Mouse (Mus musculus): ENCODE data around the gene Nhlrc4.

Nhlrc4 gene

DNA sequence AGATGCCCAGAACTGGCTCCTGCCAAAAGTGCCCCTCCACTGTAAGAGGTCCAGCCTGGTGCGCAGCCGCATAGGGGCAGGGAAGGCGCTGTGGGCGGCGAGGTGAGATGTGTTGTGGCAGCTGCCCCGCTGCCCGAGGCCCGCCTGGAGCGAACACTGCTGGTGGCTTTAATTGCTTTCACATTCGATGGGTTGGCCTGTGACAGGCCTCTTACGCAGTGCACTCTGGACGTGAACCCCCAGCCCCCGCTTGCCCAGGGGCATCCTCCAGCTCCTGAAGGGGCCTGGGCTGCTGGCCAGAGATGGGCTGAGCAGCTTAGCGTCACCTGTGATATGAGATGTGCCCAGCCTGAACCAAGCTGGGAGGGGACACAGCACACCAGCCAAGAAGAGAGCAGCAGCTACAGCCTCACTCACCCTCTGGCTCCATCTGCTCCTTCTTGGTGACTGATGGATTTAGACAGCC is 12.9 kb upstream of the Nhlrc4 start:
- no peak for DNase-seq

DNA sequence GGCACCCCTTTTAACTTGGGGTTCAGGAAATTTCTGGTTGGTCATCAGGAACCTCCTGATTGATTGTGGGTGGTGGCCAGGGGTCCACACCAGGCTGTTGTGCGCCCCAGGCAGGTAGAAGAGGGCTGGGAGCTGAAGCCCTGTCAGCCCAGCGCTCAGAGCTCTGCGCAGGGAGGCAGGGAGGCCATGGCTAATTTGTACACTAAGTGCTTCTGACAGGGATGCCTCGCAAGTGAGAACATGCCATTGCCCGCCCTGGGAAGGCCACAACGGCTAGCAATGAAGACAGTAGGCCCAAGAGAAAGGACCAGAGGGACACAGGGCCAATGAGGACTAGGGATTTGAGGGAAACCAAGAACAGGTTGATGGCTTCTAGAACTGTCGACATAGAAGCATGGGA is 11.9 kb upstream of the Nhlrc4 start:
- no peak for DNase-seq

DNA sequence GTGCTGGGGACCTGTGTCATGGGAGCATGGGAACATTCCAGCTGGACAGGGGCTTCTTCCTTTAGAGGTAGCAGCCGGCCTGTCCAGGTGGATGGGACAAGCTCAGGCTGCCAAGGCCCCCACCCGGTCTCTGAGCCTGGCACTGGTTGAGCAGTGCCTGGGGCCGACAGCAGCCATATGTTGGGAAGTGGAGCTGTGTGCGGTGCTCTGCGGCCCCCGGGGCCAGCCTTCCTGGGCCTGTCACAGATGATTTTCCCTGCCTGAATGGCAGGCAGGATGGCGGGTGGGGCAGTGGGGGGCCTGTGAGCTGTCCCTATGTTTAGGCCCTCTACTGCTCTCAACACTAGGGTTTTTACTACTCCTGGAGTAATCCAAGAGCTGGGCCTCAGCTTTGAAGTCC is 11.4 kb upstream of the Nhlrc4 start:
- DNase-seq: no peak

DNA sequence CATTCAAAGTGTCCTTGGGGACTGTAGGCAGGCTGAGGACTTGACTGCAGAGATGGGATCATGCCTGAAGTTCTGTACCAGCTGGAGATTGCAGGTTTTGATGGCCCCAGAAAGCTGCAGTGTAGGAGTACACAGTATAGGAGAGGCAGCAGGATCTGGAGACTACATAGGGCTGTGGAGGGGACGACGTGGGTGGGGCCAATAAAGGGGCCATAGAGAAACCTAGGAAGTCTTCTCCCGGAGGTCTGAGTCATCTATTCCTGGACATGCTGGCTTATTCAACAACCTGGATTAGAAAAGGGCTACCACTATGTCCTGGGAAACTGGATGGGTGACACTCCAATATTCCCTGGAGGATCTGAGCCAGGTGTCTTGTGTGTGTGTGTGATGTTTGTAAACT is 11.0 kb upstream of the Nhlrc4 start:
- no peak for DNase-seq

DNA sequence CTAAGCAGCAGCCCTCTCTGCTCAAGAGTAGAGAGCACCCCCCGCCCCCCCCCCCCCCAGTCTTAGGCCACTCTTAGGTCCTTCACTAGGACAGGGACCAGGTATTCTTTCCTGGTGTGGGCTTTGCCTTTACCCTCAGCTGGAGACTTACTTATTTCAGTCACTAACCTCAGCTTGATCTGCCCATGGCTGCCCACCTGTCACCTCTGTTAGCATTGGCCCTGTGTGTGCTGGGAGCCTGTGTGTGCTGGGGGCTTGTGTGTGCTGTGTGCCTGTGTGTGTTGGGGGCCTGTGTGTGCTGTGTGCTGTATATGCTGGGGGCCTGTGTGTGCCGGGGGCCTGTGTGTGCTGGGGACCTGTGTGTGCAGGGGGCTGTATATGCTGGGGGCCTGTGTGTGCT is 9.9 kb upstream of the Nhlrc4 start:
- DNase-seq: no peak

DNA sequence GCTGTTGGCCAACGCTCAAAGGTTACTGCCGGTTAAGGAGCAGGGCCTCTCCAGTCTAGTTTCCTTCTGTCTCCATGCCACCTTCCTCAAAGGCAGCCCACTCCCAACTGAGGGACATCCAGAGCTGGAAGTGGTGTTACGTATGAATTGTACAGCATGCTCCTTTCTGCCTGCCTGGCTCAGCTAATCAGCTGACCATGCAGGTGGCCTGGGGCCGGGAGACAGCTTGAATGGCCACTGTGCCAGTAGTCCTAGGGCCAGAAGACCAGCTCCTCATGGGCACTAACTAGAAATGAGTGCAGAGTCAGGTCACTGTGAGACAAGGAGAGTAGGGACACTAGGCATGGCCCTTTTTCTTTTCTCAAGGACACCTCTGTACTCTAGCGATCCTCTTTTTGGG is 8.4 kb upstream of the Nhlrc4 start:
- no peak for DNase-seq

DNA sequence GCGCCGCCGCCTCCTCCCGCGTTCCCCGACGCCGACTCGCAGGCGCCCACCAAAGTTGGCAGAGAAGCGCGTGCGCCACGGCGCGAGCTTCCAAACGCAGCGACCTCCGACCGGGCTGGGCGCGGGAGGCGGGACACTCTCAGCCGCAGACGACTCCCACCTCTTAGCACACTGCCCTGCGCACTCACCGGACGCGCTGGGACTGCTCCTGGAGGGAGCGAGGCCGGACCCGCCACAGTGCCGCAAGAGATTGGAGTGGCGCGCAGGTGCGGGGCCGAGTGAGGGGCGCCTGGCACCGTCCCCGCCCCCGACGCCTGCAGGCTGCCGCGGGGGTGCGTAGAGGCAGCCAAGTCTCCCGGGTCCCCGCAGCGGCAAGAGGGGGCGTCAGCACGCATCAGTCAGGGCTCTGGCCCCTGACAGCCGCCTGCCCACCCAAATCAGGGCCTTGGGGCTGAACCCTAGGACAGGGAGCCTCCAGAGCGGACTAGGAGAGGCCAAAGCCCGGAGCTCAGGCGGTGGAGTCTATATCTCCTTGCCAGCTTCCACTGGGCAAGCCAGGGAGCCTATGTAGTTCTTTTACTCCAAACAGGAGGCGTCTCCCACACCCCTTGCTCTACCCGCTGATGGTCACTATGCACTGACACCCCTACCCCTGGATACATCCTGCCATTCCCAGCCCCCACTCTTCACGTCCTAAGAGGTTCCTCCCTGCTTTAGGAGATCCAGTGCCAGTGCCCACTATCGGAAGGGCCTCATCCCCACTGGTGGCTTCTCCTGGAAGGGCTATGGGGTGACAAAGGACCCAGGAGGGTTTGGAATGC is 7.3 kb upstream of the Nhlrc4 start, which contains the start of gene A930017K11Rik:
Gene A930017K11Rik, minus strand, starts transcription at position 763 of the 821 bp plus-strand sequence.
- no peak for DNase-seq

DNA sequence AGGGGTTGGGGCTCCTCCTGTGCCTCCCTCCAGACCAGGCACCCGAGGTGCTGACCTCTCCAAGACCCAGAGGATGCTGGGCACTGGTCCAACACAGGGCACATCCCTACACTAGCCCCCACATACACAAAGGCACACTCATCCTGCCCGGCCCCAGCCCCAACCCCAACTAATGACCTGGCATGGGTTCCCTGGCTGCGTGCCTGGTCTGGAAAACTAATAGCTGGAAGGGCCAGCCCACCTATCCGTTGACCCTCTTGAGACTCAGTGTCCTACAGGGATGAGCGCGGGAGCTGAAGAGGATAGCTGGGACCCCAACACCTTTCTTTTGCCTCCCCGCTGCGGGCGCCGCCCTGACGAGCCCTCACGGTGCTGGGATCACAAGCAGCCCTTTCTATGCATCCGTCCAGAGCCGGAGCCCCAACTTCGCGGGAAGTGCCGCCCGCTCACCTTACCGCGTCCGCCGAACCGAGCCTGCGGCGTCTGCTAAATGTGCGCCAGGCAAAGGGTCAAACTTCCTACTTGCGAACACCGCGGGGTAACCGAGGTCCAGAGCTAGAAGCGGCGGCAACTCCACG is 6.6 kb upstream of the Nhlrc4 start:
- no peak for DNase-seq

DNA sequence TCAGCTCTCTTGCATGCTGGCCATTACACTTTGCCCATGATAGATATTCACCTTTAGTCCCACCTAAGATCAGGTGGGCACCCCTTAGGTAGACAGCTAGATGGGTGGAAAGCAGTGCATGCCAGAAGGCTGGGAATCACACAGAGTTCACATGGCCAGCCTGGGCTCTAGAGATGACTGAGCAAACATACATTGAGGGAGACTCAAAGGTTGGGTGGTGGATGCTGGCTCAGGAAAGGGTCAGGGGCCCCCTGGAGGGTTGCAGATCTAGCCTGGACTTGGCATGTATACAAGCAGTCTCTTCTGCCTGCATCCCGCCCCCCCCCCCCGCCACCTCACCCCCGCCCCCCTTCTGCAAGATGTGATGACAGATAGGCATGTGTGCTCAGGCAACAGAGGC is 5.9 kb upstream of the Nhlrc4 start:
- DNase-seq: no peak

DNA sequence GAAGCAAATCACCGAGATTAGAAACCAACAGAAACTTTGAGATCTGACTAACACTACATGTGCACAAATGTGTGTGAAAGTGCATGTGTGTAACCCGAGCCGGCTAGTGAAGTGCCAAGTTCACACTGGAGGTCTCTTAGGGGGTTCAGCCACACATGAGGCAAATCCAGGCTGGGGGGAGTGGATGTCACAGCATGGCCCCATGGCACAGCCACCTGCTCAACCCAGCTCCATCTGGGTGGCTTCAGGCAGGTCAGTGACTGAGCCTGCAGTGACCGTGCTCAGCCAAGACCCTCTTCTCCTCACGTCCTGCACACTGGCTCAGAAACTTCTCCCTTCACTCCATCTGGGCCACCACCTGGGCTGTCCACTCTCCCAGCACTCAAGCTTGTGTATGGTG is 5.2 kb upstream of the Nhlrc4 start:
- no peak for DNase-seq

DNA sequence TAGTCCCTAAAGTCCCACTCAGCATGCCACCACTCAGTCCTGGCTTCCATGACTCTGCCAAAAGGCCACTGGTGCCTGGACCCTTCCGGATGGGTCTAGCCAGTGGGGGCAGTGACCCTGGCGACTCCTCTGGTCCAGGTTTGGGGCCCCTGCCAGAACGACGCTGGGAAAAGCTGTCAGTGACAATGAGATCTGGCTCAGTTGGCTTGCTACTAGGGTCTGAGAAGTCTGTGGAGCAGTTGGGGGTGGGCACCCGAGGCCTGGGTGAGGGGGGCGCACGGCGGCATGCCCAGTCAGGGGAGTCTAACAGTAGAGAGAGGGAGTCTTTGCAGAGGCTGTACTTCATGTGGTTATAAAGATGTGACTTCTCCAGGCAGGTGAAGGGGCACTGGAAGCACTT is 3.3 kb upstream of the Nhlrc4 start:
- DNase-seq: no peak

DNA sequence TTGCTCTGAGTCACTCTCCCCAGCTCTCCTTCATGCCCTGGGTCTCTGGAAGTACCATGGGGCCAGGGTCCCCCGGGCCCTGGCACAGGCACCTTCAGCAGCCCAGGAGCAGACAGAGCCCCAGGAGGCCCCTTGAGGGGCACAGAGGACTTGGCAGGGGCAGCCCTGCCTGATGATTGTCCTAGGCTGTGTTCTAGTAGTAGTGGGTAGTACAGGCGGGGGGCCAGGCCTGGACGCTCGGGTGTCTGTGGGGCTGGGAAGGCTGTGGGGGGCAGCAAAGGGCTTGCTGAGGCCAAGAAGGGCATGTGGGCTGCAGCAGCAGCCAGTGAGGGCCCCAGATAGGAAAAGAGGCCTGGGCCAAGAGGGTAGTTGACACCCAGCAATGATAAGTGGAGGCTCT is 2.8 kb upstream of the Nhlrc4 start:
- DNase-seq: no peak

DNA sequence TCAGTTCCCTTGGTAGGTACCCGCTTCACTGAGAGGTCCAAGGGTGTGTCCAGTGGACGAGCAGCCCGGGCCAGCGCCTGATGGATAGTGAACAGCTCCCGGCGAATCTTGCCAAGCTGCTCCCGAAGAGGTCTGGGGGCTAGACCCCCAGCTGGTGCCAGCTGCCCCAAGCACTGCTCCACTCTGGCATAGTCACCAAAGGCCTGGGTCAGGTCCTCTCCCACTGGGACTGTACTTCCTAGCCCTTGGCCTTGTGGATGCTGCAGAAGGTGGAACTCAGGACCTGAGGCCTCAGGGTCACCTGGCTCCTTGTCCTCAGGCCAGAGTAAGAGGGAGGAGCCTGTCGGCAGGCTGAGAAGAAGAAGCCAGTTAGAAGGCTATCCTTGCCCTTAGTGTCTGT is 2.1 kb upstream of the Nhlrc4 start:
- DNase-seq: no peak

DNA sequence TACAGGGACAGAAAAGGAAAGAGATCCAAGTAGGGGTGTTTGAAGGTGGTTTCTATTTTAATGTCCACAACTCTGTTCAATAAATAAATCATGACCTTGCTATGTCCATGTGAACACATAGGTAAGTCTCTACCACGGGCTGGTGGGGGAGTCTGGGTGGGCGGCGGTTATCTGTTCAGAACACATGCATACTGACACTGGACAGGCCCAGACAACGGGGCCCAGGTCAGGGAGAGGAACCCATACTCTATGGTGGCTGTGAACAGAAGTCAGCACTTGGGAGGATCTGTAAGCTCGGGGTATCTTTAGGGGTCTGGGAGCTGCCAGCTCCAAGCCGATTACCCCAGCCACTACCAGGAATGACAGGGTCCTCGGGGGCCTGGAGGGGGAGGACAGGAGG is 1.6 kb upstream of the Nhlrc4 start:
- DNase-seq: no peak

DNA sequence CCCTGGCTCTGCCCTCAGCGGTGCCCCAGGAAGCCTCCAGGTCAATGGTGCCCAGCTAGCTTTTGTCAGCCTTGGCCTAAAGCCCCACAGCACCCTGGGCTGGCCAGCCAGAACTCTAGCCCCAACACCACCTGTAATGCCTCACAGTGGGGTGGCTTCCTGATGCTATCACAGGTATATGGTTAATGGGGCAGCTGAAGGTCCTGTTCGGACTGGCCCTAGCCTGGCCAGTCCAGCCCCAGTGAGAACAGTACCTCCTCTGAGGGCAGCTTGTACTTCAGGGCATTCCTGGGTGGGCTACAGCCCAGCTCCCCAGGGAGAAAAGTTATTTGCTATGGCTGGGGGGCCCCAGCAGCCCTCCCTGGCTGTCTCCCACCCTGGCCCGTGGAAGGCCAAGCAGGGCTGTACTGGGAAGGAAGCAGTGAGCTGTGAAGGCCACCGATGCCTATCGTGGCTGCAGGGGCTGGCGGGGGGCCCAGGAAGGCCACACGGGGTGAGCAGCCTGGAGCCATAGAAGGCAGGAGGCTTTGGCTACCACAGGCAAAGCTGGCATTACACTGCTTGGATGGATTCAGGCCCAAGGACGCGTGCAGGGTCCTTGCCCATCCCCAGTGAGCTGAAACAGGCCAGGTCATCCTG is 875 bp upstream of the Nhlrc4 start:
- no peak for DNase-seq

DNA sequence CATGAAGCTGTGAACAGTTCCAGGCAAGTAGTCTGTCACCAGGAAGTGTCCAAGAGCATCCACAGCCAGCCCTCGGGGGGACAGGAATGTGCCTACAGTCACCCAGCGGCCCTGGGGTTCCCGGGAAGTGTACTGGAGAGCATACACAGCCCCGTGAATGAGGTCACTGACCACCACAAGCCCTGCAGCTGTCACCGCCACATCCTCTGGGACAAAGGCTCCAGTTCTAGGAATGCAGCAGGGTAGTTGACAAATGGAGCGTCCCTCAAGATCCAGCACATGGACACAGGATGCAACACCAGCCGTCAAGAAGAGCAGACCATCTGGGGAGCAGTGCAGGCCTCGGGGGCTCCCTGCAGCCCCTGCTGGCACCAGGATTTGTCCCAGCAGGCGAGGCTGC is 992 bp downstream of the Nhlrc4 start:
- no peak for DNase-seq

DNA sequence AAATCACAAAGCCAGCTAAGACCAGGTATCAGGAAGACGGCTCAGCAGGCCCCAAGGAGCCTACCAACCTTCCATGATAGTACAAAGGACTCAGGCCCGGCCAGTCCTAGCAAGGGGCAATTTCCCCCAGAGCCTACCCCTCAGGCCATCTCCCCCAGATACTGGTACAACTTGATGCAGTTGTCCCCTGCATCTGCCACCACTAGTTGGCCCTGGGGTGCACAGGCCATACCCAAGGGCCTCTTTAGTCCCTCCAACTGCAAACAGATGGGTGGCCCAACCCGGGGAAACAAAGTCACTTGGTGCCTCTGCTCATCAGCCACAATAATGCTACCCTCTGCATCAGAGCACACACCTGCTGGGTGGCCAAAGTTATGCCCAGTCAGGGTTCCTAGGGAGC is 1.5 kb downstream of the Nhlrc4 start:
- no peak for DNase-seq

DNA sequence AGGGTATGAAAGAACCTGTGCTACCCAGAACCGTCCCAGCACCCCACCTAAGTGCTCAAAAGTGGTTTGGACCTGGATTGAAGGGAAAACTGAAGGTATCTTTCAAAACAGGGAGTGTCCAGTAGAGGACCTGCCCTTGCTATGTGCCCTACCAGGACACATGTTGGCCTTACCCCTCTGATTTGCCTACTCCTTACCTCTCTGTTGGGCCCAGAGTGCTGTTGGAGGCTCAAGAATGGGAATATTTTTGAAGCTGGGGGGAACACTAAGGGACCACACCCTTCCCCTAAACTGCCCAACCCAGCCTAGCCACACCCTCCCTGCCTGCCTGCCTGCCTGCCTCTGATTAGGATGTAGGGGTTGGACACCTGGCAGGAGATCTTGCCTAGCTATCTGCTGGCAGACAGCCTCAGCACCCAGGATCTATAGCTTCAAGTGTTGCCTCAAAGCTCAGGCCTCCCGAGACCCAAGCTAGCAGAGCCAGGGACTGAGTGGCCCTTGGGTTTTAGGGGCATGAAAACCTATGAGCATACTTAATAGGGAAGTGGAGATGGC is 2.1 kb downstream of the Nhlrc4 start:
- no peak for DNase-seq

DNA sequence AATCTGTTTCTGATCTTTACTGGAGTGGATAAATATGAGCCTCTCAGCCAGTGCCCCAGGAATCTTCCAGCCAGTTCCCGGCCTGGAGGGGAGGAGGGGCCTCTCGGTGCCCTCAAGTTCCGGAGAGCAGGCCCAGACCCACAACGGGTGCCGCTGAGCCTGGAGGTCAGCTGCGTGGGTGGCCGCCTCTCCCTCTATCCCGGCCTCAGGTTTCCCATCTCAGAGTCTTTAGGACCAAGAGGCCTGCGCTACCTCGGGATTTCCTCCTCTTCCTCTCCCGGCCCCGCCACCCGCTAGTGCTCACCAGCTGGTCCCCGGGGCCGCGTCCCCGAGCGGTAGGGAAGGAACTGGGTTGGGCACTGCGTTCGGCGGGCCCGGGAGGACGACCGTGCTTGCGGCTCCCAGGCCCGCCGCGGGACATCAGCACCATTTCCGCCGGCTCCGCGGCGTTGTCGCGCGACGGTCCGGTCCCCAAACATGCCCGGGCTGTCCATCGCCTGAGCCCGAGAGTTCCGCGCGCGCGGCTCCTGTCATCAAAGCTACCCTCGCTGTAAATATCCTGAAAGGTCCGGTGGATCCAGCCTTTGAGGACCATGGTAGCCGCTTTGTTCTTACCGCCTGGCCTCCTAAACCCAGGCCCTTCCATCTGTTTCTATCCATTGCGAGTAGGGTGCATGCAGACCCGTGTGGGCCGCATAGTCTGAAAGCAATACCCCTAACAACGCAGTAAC is 3.1 kb downstream of the Nhlrc4 start:
- DNase-seq: peak; percentile 77

DNA sequence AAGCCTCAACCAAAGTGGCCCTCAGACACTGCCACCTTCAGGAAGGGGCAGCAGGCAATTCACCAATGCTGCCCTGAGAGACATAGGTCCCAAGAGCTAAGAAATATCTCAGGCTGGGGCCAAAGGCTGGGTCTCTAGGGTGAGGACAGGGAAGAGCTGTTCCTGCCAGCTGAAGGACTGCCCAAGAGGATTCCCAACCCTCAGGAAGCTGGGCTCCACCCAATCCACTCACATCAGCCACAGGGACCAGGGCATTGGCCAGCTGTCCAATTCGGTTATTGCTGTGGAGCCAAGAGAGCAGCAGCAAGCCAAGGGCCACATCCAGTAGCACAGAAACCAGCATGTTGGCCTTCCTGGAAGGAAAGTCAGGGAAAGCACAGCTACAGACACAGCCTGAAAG is 10.2 kb downstream of the Nhlrc4 start:
- DNase-seq: no peak

DNA sequence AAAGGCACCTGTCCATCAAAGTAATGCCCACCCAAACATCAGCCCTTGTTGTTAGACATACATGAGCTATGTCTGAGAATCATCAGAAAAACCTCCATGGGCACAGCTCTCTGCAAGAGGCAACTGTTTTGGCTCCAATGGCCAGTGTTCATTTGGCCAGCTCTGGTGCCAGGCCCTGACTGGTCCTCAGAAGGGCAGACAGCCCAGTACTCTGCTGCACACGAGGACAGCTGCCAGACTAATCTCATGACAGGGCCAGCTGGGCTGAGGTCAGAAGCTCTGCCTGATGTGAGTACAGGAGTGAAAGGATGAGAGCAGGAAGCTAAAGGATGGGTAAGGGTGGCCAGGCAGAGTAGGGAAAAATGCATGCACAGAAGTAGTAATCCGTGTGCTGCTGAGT is 19.4 kb downstream of the Nhlrc4 start:
- no peak for DNase-seq

DNA sequence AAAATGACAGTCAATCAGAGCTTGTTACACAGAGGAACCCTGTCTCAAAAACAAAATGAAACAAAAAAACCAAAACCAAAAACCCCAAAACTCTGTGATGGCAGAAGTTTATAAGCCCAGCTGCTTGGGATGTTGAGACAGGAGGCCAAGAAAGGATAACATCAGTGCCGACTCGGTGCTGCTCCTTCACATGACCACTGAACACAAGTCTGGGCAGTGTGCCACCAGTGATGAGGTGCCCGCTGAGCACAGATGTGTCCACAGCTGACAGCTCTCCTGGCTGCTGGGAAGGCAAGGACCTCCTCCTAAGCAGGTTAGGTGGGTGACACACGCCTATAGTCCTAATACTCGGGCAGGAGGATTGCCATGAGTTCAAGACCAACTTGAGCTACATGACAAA is 22.6 kb downstream of the Nhlrc4 start:
- no peak for DNase-seq
